Mouse (Mus musculus): ENCODE data around the gene Ticrr.

DNA sequence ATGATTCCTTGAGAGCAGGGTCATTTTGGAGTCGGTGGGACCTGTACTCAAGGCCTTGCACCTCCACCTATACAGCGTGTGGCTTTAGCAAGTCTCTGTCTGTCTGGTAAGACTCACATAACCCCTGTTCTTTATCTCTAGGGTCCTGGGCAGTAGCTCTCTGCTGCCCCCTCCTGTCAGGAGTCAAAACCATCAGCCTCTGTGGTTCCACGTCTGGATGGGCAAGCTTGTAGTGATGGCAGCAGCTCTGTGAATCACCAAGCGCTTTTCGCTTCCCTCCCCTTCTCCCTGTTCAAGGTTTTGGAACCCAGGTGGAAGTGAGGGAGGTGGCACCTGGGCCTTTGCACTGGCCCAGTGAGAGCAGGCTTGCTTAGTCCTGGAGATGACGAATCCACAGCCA, 68.2 kb downstream of the Ticrr start:
- TF ChIP-seq CTCF (IDR thresholded peaks at IDR 0.05; ENCODE audit: borderline replicate concordance, extremely low read depth, insufficient read depth, insufficient read length), result peak; percentile 79
- no peak for TF ChIP-seq POLR2A (IDR thresholded peaks at IDR 0.05; ENCODE audit: borderline replicate concordance, extremely low read depth, insufficient read depth, insufficient read length, poor library complexity, severe bottlenecking)
